Mouse (Mus musculus): ENCODE results near the gene Otud7b. TPM values are rescaled to one million over a fixed set of nuclear protein-coding genes. Genes with fewer than 3 reads are reported as not detected.

Otud7b gene
- polyA plus RNA-seq, 1 experiment from 2014 or later: 4.4 TPM

- Histone ChIP-seq H3K4me1 (ENCODE audit: control insufficient read depth, insufficient read depth, low read length) (peaks cover 12% of the 10 kb centered on the region), H3K27ac (ENCODE audit: low read depth, low read length) (peak within 1 kb of the TSS; percentile 48; the same call in 1 of the 2 replicates), H3K36me3 (ENCODE audit: control insufficient read depth, insufficient read depth, low read length) (no peaks in the 10 kb centered on the region), H3K9me3 (replicated peaks; ENCODE audit: control insufficient read depth, low read length) (no peaks in the 10 kb centered on the region), H3K9ac (ENCODE audit: low read length) (peak within 1 kb of the TSS; percentile 54), H3K27me3 (replicated peaks; ENCODE audit: control insufficient read depth, insufficient read depth, low read length) (no peaks in the 10 kb centered on the region), H3K4me3 (ENCODE audit: low read depth, low read length) (peak within 1 kb of the TSS; percentile 29), H3K4me2 (ENCODE audit: low read length) (peak within 1 kb of the TSS; percentile 69)
- DNase-seq (ENCODE audit: low spot score) (peak; percentile 61), ATAC-seq (peak; percentile 43; the same call in 1 of the 2 replicates)
- WGBS: 11% methylated on average over 16 of the region's 16 CpGs
Measured at GRCm38 (mm10) chr3:96161869-96162840, 57.8 kb downstream of the Otud7b start, which contains the start of gene Mtmr11. Mtmr11 (plus strand) TSS chr3:96162004.

- H3K27me3 ChIP-seq (replicated peaks; ENCODE audit: control insufficient read depth, insufficient read depth, low read length): no peaks in the 10 kb centered on the region
Measured at GRCm38 (mm10) chr3:96163040-96163439, 58.7 kb downstream of the Otud7b start.

GRCm38 (mm10) chr3:96168466-96169158 is 64.3 kb downstream of the Otud7b start:
- Histone ChIP-seq H3K9ac (ENCODE audit: low read length) (no peak overlapping the region), H3K4me1 (ENCODE audit: control insufficient read depth, insufficient read depth, low read length) (peaks cover 13% of the 10 kb centered on the region), H3K27me3 (replicated peaks; ENCODE audit: control insufficient read depth, insufficient read depth, low read length) (no peaks in the 10 kb centered on the region), H3K4me3 (ENCODE audit: low read depth, low read length) (no peak overlapping the region), H3K27ac (ENCODE audit: low read depth, low read length) (no peak overlapping the region), H3K9me3 (replicated peaks; ENCODE audit: control insufficient read depth, low read length) (no peaks in the 10 kb centered on the region), H3K36me3 (ENCODE audit: control insufficient read depth, insufficient read depth, low read length) (peaks cover 7% of the 10 kb centered on the region; the same call in 1 of the 2 replicates), H3K4me2 (ENCODE audit: low read length) (no peak overlapping the region)
- WGBS: 71% methylated on average over 12 of the region's 12 CpGs
- ATAC-seq: no peak
- no peak for DNase-seq (ENCODE audit: low spot score)

More at GRCm38 (mm10) chr3:96163040-96163439, 58.7 kb downstream of the Otud7b start:
- whole genome bisulfite sequencing: 87% methylated on average over 6 of the region's 6 CpGs
- no peak overlapping the region for H3K4me3 ChIP-seq (ENCODE audit: low read depth, low read length)
- DNase-seq (ENCODE audit: low spot score): no peak
- H3K36me3 ChIP-seq (ENCODE audit: control insufficient read depth, insufficient read depth, low read length): no peaks in the 10 kb centered on the region
- no peaks in the 10 kb centered on the region for H3K9me3 ChIP-seq (replicated peaks; ENCODE audit: control insufficient read depth, low read length)
- ATAC-seq: no peak
- peaks cover 12% of the 10 kb centered on the region for H3K4me1 ChIP-seq (ENCODE audit: control insufficient read depth, insufficient read depth, low read length)
- H3K4me2 ChIP-seq (ENCODE audit: low read length): no peak overlapping the region
- H3K9ac ChIP-seq (ENCODE audit: low read length): no peak overlapping the region
- H3K27ac ChIP-seq (ENCODE audit: low read depth, low read length): no peak overlapping the region

- 93% methylated on average over 4 of the region's 4 CpGs for WGBS
- no peaks in the 10 kb centered on the region for H3K9me3 ChIP-seq (replicated peaks; ENCODE audit: control insufficient read depth, low read length)
- H3K36me3 ChIP-seq (ENCODE audit: control insufficient read depth, insufficient read depth, low read length): peaks cover 23% of the 10 kb centered on the region
- H3K27me3 ChIP-seq (replicated peaks; ENCODE audit: control insufficient read depth, insufficient read depth, low read length): no peaks in the 10 kb centered on the region
- no peak overlapping the region for H3K27ac ChIP-seq (ENCODE audit: low read depth, low read length)
- peaks cover 13% of the 10 kb centered on the region for H3K4me1 ChIP-seq (ENCODE audit: control insufficient read depth, insufficient read depth, low read length)
- ATAC-seq (no peak), DNase-seq (ENCODE audit: low spot score) (no peak)
- H3K4me3 ChIP-seq (ENCODE audit: low read depth, low read length): no peak overlapping the region
- H3K4me2 ChIP-seq (ENCODE audit: low read length): no peak overlapping the region
- H3K9ac ChIP-seq (ENCODE audit: low read length): no peak overlapping the region
Measured at GRCm38 (mm10) chr3:96170276-96170675, 65.9 kb downstream of the Otud7b start.

GRCm38 (mm10) chr3:96170976-96171545 is 66.7 kb downstream of the Otud7b start:
- no peak for DNase-seq (ENCODE audit: low spot score)
- 76% methylated on average over 10 of the region's 10 CpGs for WGBS
- Histone ChIP-seq H3K4me1 (ENCODE audit: control insufficient read depth, insufficient read depth, low read length) (peaks cover 13% of the 10 kb centered on the region), H3K27ac (ENCODE audit: low read depth, low read length) (peak overlapping the region; percentile 17; the same call in 1 of the 2 replicates), H3K27me3 (replicated peaks; ENCODE audit: control insufficient read depth, insufficient read depth, low read length) (no peaks in the 10 kb centered on the region), H3K9me3 (replicated peaks; ENCODE audit: control insufficient read depth, low read length) (no peaks in the 10 kb centered on the region), H3K4me2 (ENCODE audit: low read length) (peak overlapping the region; percentile 95), H3K36me3 (ENCODE audit: control insufficient read depth, insufficient read depth, low read length) (peaks cover 30% of the 10 kb centered on the region), H3K4me3 (ENCODE audit: low read depth, low read length) (peak overlapping the region; percentile 73), H3K9ac (ENCODE audit: low read length) (peak overlapping the region; percentile 88)
- ATAC-seq: no peak

GRCm38 (mm10) chr3:96171583-96172196 is 67.4 kb downstream of the Otud7b start:
- Histone ChIP-seq H3K4me1 (ENCODE audit: control insufficient read depth, insufficient read depth, low read length) (peaks cover 13% of the 10 kb centered on the region), H3K9ac (ENCODE audit: low read length) (peak overlapping the region; percentile 88), H3K27ac (ENCODE audit: low read depth, low read length) (peak overlapping the region; percentile 98), H3K36me3 (ENCODE audit: control insufficient read depth, insufficient read depth, low read length) (peaks cover 36% of the 10 kb centered on the region), H3K27me3 (replicated peaks; ENCODE audit: control insufficient read depth, insufficient read depth, low read length) (no peaks in the 10 kb centered on the region), H3K4me2 (ENCODE audit: low read length) (peak overlapping the region; percentile 95), H3K4me3 (ENCODE audit: low read depth, low read length) (peak overlapping the region; percentile 73), H3K9me3 (replicated peaks; ENCODE audit: control insufficient read depth, low read length) (no peaks in the 10 kb centered on the region)
- no peak for DNase-seq (ENCODE audit: low spot score)
- 18% methylated on average over 18 of the region's 18 CpGs for WGBS
- ATAC-seq: peak; percentile 11

GRCm38 (mm10) chr3:96172197-96173178 is 68.2 kb downstream of the Otud7b start, which contains the start of gene Sf3b4:
Sf3b4 (plus strand) TSS chr3:96172332.
- Histone ChIP-seq H3K27me3 (replicated peaks; ENCODE audit: control insufficient read depth, insufficient read depth, low read length) (no peaks in the 10 kb centered on the region), H3K9me3 (replicated peaks; ENCODE audit: control insufficient read depth, low read length) (no peaks in the 10 kb centered on the region), H3K4me2 (ENCODE audit: low read length) (peak within 1 kb of the TSS; percentile 95), H3K36me3 (ENCODE audit: control insufficient read depth, insufficient read depth, low read length) (peaks cover 41% of the 10 kb centered on the region), H3K4me3 (ENCODE audit: low read depth, low read length) (peak within 1 kb of the TSS; percentile 73), H3K27ac (ENCODE audit: low read depth, low read length) (peak within 1 kb of the TSS; percentile 98), H3K4me1 (ENCODE audit: control insufficient read depth, insufficient read depth, low read length) (peaks cover 13% of the 10 kb centered on the region), H3K9ac (ENCODE audit: low read length) (peak within 1 kb of the TSS; percentile 88)
- under 1% methylated on average over 53 of the region's 58 CpGs for WGBS
- DNase-seq (ENCODE audit: low spot score): peak; percentile 96
- ATAC-seq: peak; percentile 95

Data from forebrain, embryonic 14.5 days (tissue).